ENCODE assay signal across 8 mouse cellular contexts in genomic region chr4:70409994-70410721, GRCm38 (mm10). TPM values are rescaled to one million over a fixed set of nuclear protein-coding genes. Genes with fewer than 3 reads are reported as not detected.
DNase-seq lines count a peak whose midpoint lies in the region; ATAC-seq and TF ChIP-seq lines count a peak whose summit lies in the region.

Gene Cdk5rap2 (minus strand): TSS chr4:70410443.

- H3K27me3 ChIP-seq in forebrain, embryonic 15.5 days: no peaks in the 10 kb centered on the region

- peak within 1 kb of the TSS; percentile 68 for H3K4me2 ChIP-seq in forebrain, embryonic 15.5 days (replicated peaks)

- peak within 1 kb of the TSS; percentile 75 for H3K9ac ChIP-seq in ES-E14 (ENCODE audit: insufficient read depth, low read depth, low read length, poor library complexity, severe bottlenecking)
- peak within 1 kb of the TSS; percentile 76 for H3K9ac ChIP-seq in forebrain, embryonic 15.5 days (replicated peaks)

- in situ Hi-C loops in ES-E14 (cut with MboI; ENCODE audit: low sequenced_read_pairs in 2 of 2, unreplicated experiment in 2 of 2): no loop called here

- intact Hi-C loops in heart, postnatal 25 days (cut with DNase I): loop anchor here (5.0 kb wide), 1 partner anchor 127 kb away; no protein-coding TSS in a partner anchor

- peak within 1 kb of the TSS; percentile 71 to 99 for H3K4me3 ChIP-seq in ES-E14 (ENCODE audit: insufficient read depth in 1 of 2, low read depth in 1 of 2, low read length in 2 of 2, poor library complexity in 1 of 2, severe bottlenecking in 1 of 2)
- H3K4me3 ChIP-seq in forebrain, embryonic 15.5 days: peak within 1 kb of the TSS; percentile 75
- H3K4me3 ChIP-seq in lung, adult 2 months (replicated peaks; ENCODE audit: extremely low read depth, low read depth, low read length): peak within 1 kb of the TSS; percentile 86

- DNase-seq in ES-E14 (ENCODE audit: low read depth, low spot score): peak; percentile 92
- DNase-seq in cerebellum, adult 11-12 months: peak; percentile 95
- peak; percentile 94 for DNase-seq in heart, postnatal 25 days (ENCODE audit: low spot score)
- DNase-seq in layer of hippocampus, adult 18-20 months (ENCODE audit: low spot score in 2 of 2): peak; percentile 97 to 98
- peak; percentile 92 for DNase-seq in lung, adult 2 months
- peak; percentile 95 for DNase-seq in thymus, adult 18-20 months

- no peaks in the 10 kb centered on the region for H3K9me3 ChIP-seq in ES-E14 (ENCODE audit: control insufficient read depth, insufficient read depth, low read depth, low read length)
- H3K9me3 ChIP-seq in forebrain, embryonic 15.5 days: no peaks in the 10 kb centered on the region

- peak; percentile 99 for ATAC-seq in forebrain, embryonic 15.5 days (replicated peaks)
- ATAC-seq in neutrophil, adult 5-6 weeks (ENCODE audit: extremely low read depth, insufficient number of reproducible peaks, low FRiP score, poor library complexity, severe bottlenecking): peak; percentile 99

- H3K27ac ChIP-seq in ES-E14 (ENCODE audit: insufficient read depth, low read depth, low read length, poor library complexity, severe bottlenecking): no peak within 1 kb of the TSS
- H3K27ac ChIP-seq in forebrain, embryonic 15.5 days (replicated peaks): peak within 1 kb of the TSS; percentile 73

- 0 out of 2 replicates have a peak, but pooled peaks have one; percentile 7 for TF ChIP-seq POLR2A in lung, adult 2 months (IDR thresholded peaks at IDR 0.05; ENCODE audit: borderline replicate concordance, extremely low read depth, low read depth, low read length)

- peaks cover 0 to 2% of the 10 kb centered on the region in 2 experiments; a peak in 1 of 4 replicates for H3K4me1 ChIP-seq in ES-E14 (ENCODE audit: control insufficient read depth in 2 of 2, insufficient read depth in 2 of 2, low read length in 2 of 2, poor library complexity in 1 of 2)
- H3K4me1 ChIP-seq in forebrain, embryonic 15.5 days: peaks cover 25% of the 10 kb centered on the region
- H3K4me1 ChIP-seq in lung, adult 2 months (ENCODE audit: control insufficient read depth, insufficient read depth, low read length): no peaks in the 10 kb centered on the region

- no peak for TF ChIP-seq CTCF in lung, adult 2 months (IDR thresholded peaks at IDR 0.05; ENCODE audit: insufficient read depth, low read length)

- H3K36me3 ChIP-seq in ES-E14 (ENCODE audit: control insufficient read depth, insufficient read depth, low read length, poor library complexity, severe bottlenecking): 0 out of 2 replicates have a peak, but pooled peaks cover 1% of the 10 kb centered on the region
- no peaks in the 10 kb centered on the region for H3K36me3 ChIP-seq in forebrain, embryonic 15.5 days

- under 1% methylated on average over 55 of the region's 55 CpGs for WGBS in forebrain, embryonic 15.5 days
- WGBS in lung, adult 2 months: under 1% methylated on average over 55 of the region's 55 CpGs

TF ChIP-seq in ES-E14, 5 proteins besides CTCF, POLR2A, EP300 and RAD21:
- TF ChIP-seq ZC3H11A (IDR thresholded peaks at IDR 0.05; ENCODE audit: borderline replicate concordance, low read depth, low read length) (no peak), ZNF384 (IDR thresholded peaks at IDR 0.05; ENCODE audit: low read depth, low read length) (no peak), MAFK (IDR thresholded peaks at IDR 0.05; ENCODE audit: insufficient read depth, low read depth, low read length) (no peak), CHD2 (IDR thresholded peaks at IDR 0.05; ENCODE audit: low read depth, low read length) (no peak), HCFC1 (IDR thresholded peaks at IDR 0.05; ENCODE audit: borderline replicate concordance, insufficient read depth, low read length) (peak; percentile 96)
TF ChIP-seq in ES-E14: peak in this region for 1.

RNA-seq across cellular contexts. Expression of gene Cdk5rap2, which starts in this region (rescaled TPM):
- total RNA-seq in ES-E14 (2012; rRNA removed): 23.9 and 35.3 TPM in 2 replicates
- 11.6 and 12.5 TPM in 2 replicates for polyA plus RNA-seq in forebrain, embryonic 15.5 days (2015; fragmentation: Nextera tagmentation; extraction: Ambion mirVana)
- 1 to 10 TPM; 3.7 to 5.3 TPM for total RNA-seq in heart, postnatal 25 days (2021)
- 10 to 100 TPM; 10.5 to 12.4 TPM for total RNA-seq in layer of hippocampus, adult 18-20 months (2021)
- polyA plus RNA-seq in lung, adult 2 months (2012; rRNA removed): 3.0 and 3.3 TPM in 2 replicates
- total RNA-seq in neutrophil, adult 5-6 weeks (2017): 26.9 and 27.7 TPM in 2 replicates
